Mouse (Mus musculus) small intestine, adult 2 months (tissue): ENCODE data around the gene Il1r1. TPM values are rescaled to one million over a fixed set of nuclear protein-coding genes. Genes with fewer than 3 reads are reported as not detected.

Experiments
- H3K27ac ChIP-seq: fragments of 200-500 bp; 2 replicates; pipeline ENCODE4 v1.5.1; 2012; ENCODE audit warnings: low read depth, low read length, control low read depth, inconsistent platforms; ENCODE audit not compliant: insufficient read depth
- H3K27me3 ChIP-seq: fragments of 200-500 bp; 2 replicates; pipeline ENCODE4 v1.6.1; 2012; ENCODE audit warnings: mild to moderate bottlenecking, moderate library complexity, low read length, inconsistent platforms; ENCODE audit not compliant: control insufficient read depth, insufficient read depth
- H3K36me3 ChIP-seq: fragments of 200-500 bp; 2 replicates; pipeline ENCODE4 v1.6.1; 2012; ENCODE audit warnings: mild to moderate bottlenecking, low read length, control low read depth, inconsistent platforms; ENCODE audit not compliant: control insufficient read depth, insufficient read depth
- H3K4me1 ChIP-seq: fragments of 200-500 bp; 2 replicates; pipeline ENCODE4 v1.6.1; 2012; ENCODE audit warnings: low read length, inconsistent platforms, mixed read lengths; ENCODE audit not compliant: control insufficient read depth, insufficient read depth, insufficient read length
- H3K4me3 ChIP-seq: fragments of 200-500 bp; 2 replicates; pipeline ENCODE4 v1.5.1; 2012; ENCODE audit warnings: low read depth, mild to moderate bottlenecking, control low read depth, inconsistent platforms, low read length, moderate library complexity
- CTCF ChIP-seq: fragments of 200-500 bp; IDR thresholded peaks from 2 replicates; pipeline ENCODE4 v1.5.1; 2012; ENCODE audit warnings: low read depth, mild to moderate bottlenecking, control low read depth, inconsistent platforms, low read length, moderate library complexity, mixed read lengths; ENCODE audit not compliant: insufficient replicate concordance, insufficient read length; ENCODE audit errors: extremely low read depth
- POLR2A ChIP-seq: fragments of 200-500 bp; IDR thresholded peaks from 2 replicates; pipeline ENCODE4 v1.6.1; 2012; ENCODE audit warnings: low read depth, mild to moderate bottlenecking, control low read depth, inconsistent platforms, low read length, moderate library complexity
- WGBS: fragments of 180-500 bp; shearing (Covaris S2); methylation state at CpG from one replicate; pipeline ENCODE4 v1.1.7; 2018; 5-methylcytosine and 5-hydroxymethylcytosine counted together
- polyA plus RNA-seq: library from polyadenylated mRNA; depleted of rRNA; stranded (reverse); fragments of >200 nt; gene quantifications from 2 replicates; pipeline ENCODE4 v1.2.3, GENCODE M21; 2012; rRNA removed

The Il1r1 gene
- polyA plus RNA-seq = 0.99 and 2.8 TPM in 2 replicates

DNA sequence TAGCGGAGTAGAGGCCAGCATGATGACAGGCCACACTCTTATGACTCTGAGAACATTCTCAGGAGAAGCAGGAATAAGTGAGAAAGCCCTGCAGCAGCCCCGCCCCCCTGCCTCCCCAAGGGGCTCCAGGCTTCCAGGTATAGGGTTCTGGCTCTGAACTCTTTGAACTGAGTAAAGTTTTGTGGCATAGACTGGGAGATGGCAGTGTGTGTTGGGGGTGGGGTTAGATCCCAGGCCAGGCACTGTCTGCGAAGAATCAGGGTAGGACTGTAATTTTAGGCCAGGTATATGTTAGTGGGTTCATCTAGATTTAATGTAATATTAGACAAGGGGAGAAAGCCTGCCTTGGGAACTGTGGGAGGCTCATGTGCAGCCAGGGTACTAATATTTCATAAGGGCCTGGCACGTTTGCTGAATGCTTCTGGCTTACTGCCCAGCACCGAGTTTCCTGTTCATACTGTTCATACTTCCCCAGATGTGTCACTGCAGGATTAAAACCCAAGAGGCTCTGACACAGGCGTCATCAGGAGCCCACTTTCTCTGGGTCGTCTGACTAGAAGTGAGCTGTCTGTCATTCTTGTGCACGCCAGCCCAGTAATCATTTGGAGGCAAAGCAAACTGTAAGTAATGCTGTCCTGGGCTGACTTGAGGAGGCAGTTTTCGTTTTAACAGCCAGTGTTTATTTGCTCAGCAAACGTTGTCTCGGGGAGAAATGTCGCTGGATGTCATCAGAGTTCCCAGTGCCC, at the start of gene Il1r1:
Gene Il1r1, plus strand, starts transcription at position 542 of the 746 bp plus-strand sequence.
- Histone ChIP-seq H3K4me3 (peak within 1 kb of the TSS; percentile 24), H3K27ac (0 out of 2 replicates have a peak within 1 kb of the TSS, but pooled peaks have one; percentile 5), H3K4me1 (no peaks in the 10 kb centered on the region; the same call in 1 of the 2 replicates), H3K36me3 (no peaks in the 10 kb centered on the region), H3K27me3 (no peaks in the 10 kb centered on the region)
- no peak for TF ChIP-seq POLR2A
- TF ChIP-seq CTCF = no peak
- 20% methylated on average over 12 of the region's 12 CpGs for WGBS

DNA sequence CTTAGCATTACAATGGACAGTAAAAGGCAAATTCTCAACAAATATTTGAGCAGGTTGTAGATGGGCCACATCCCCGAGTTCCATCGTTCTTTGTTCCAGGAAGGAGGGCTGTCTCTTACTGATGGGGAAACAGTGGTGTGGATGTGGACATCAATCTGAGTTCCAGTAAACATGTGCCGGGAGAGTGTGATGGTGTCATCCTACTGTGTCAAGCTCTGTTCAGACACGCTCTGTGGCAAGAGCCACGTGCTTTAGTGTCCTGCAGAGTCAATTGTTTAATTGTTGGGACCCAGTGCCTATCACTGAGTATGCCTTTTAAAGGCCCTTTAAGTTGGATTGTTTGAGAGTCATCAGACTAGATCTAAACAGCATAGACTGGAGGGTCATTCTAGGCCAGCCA, 49.8 kb upstream of the Il1r1 start:
- 83% methylated on average over 5 of the region's 5 CpGs for WGBS

DNA sequence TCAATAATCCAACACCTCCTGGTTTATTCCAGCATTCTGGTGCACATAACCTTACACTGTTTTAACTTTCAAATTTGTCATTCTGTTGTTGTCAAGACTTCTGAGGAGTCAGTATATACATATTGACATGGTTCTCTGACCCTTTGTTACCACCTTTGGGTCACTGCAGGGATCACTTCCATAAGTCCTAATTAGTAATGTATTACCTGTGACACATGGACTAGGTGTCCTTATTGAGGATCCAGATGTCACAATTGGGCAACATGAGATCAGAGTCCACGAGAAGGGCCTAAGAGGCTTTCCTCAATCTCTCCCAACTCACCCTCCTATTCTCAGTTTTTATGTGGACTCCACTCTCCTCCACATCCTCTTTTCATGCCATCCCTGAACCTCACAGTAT, 49.1 kb upstream of the Il1r1 start:
- no peaks in the 10 kb centered on the region for H3K27me3 ChIP-seq
- no peaks in the 10 kb centered on the region for H3K4me1 ChIP-seq
- no peaks in the 10 kb centered on the region for H3K36me3 ChIP-seq
- H3K4me3 ChIP-seq = no peak overlapping the region
- TF ChIP-seq POLR2A = no peak
- TF ChIP-seq CTCF = no peak
- no peak overlapping the region for H3K27ac ChIP-seq
- WGBS = 77% methylated on average over 1 of the region's 1 CpGs

More for the DNA sequence above, 49.8 kb upstream of the Il1r1 start:
- Histone ChIP-seq H3K4me1 (no peaks in the 10 kb centered on the region), H3K27ac (no peak overlapping the region), H3K4me3 (no peak overlapping the region), H3K27me3 (no peaks in the 10 kb centered on the region), H3K36me3 (no peaks in the 10 kb centered on the region)
- TF ChIP-seq POLR2A = no peak

DNA sequence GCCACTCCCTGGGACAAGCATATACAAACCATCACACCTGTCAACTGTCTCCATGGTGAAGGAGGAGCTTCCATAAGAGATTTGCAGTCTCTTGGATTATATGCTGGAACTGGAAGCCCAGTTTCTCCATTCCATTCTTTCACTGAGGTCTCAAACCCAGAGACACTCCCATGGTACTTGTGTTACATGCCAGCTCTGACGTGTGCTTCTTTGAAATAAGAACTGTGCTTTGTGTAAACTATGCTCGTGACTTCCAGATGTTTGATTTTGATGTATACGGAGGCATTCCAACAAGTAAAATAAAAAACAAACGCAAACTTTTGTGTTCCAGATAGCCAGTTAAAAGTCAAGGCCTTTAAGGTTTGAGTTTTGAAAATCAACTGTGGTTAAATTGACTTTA, 45.8 kb upstream of the Il1r1 start:
- 59% methylated on average over 4 of the region's 4 CpGs for WGBS
- H3K4me3 ChIP-seq = no peak overlapping the region
- no peak for TF ChIP-seq POLR2A
- TF ChIP-seq CTCF = no peak
- H3K4me1 ChIP-seq = no peaks in the 10 kb centered on the region
- H3K27ac ChIP-seq = no peak overlapping the region
- H3K36me3 ChIP-seq = no peaks in the 10 kb centered on the region
- no peaks in the 10 kb centered on the region for H3K27me3 ChIP-seq

DNA sequence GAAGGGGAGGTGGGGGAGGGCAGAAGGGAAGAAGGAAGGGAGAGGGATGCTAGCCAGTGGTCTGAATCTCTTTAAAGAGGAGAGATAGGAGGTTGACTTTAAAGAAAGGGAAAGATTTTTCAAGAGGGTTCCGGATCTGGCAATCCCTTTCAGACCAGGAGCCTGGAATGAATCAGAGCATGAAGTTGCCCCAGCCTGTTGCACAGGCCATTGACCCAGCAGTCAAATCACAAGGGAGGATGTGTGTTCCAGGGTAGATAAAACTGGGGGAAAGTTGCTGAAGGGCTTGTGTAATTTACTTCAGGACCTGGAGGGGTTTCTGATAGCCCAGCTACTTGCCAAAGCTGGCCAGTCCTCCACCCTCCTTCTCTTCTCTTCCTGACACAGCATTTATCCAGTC, 45.4 kb upstream of the Il1r1 start:
- no peaks in the 10 kb centered on the region for H3K4me1 ChIP-seq
- TF ChIP-seq POLR2A (no peak), CTCF (no peak)
- H3K4me3 ChIP-seq = no peak overlapping the region
- WGBS = 77% methylated on average over 1 of the region's 1 CpGs
- no peaks in the 10 kb centered on the region for H3K27me3 ChIP-seq
- no peaks in the 10 kb centered on the region for H3K36me3 ChIP-seq
- no peak overlapping the region for H3K27ac ChIP-seq

DNA sequence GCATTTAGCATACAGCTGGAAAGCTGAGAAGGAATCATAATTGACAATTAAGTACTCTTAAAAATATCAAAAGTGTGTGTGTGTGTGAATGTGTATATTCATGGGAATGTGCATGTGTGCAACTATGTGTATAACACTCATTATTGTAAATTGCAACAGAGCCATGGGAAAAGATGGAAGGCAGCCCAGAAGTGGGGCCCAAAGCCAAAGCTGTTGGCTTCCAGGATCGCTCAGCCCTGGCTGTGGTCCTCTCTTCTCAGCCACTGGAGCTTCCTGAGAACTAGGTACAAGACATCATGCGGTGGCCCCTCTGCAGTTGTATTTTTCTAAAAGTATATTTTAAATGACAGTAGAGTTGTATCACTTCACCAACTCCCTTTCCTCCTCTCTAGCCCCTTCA, 44.0 kb upstream of the Il1r1 start:
- no peaks in the 10 kb centered on the region for H3K36me3 ChIP-seq
- no peaks in the 10 kb centered on the region for H3K27me3 ChIP-seq
- H3K27ac ChIP-seq = no peak overlapping the region
- no peaks in the 10 kb centered on the region for H3K4me1 ChIP-seq
- TF ChIP-seq CTCF = no peak
- TF ChIP-seq POLR2A = no peak
- WGBS = 78% methylated on average over 2 of the region's 2 CpGs
- no peak overlapping the region for H3K4me3 ChIP-seq

DNA sequence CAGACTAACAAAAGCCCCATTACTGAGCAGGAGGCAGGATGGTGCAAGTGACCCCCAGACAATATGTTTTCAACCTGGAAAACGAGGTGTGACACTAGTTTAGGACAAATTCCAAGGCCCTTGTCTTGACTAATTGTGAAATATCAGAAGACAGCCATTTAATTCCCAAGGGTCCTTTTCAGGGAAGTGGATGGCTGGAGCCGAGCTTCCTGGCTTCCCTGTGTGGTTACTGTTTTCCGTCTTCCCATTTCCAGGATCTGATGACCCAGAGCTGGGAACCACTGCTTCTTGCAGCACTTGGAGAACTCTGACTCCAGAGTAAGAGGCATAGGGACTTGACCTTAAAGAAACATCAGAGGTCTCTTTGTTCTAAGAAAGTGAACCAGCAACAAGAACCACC, 43.2 kb upstream of the Il1r1 start:
- H3K4me3 ChIP-seq = no peak overlapping the region
- WGBS = 64% methylated on average over 3 of the region's 3 CpGs

More for the DNA sequence above, 43.2 kb upstream of the Il1r1 start:
- H3K4me1 ChIP-seq = no peaks in the 10 kb centered on the region
- TF ChIP-seq POLR2A (no peak), CTCF (no peak)
- no peak overlapping the region for H3K27ac ChIP-seq
- no peaks in the 10 kb centered on the region for H3K27me3 ChIP-seq
- no peaks in the 10 kb centered on the region for H3K36me3 ChIP-seq
